Mouse (Mus musculus) mature B cell (primary cell): ENCODE measurements around the gene Npr1.

Source experiments
- in situ Hi-C: fragments of 300-500 bp; cut with MboI; formaldehyde crosslinking; loops from 2 replicates; pipeline ENCODE4 v1.14.3; 2019

The Npr1 gene

GRCm38 (mm10) chr3:90475831-90476611 is 10.4 kb upstream of the Npr1 start, which contains the start of gene Ilf2:
TSS of gene Ilf2 (plus strand) at chr3:90476126.
- in situ Hi-C loops = no loop called here

- in situ Hi-C loops = no loop called here
Measured at GRCm38 (mm10) chr3:90475151-90475830, 9.6 kb upstream of the Npr1 start.

- in situ Hi-C loops = no loop called here
Measured at GRCm38 (mm10) chr3:90472213-90472612, 6.5 kb upstream of the Npr1 start.

GRCm38 (mm10) chr3:90467618-90468300 is 2.1 kb upstream of the Npr1 start:
- in situ Hi-C loops = no loop called here

- in situ Hi-C loops = no loop called here
Measured at GRCm38 (mm10) chr3:90466311-90466766, 673 bp upstream of the Npr1 start.

GRCm38 (mm10) chr3:90465081-90465685 is 483 bp downstream of the Npr1 start:
- in situ Hi-C loops = no loop called here

- in situ Hi-C loops = no loop called here
Measured at GRCm38 (mm10) chr3:90464552-90465080, 1.1 kb downstream of the Npr1 start.

GRCm38 (mm10) chr3:90462579-90462978 is 3.1 kb downstream of the Npr1 start:
- in situ Hi-C loops = no loop called here

- in situ Hi-C loops = no loop called here
Measured at GRCm38 (mm10) chr3:90461935-90462334, 3.7 kb downstream of the Npr1 start.

- in situ Hi-C loops = no loop called here
Measured at GRCm38 (mm10) chr3:90460315-90460714, 5.4 kb downstream of the Npr1 start.

- in situ Hi-C loops = no loop called here
Measured at GRCm38 (mm10) chr3:90459727-90460126, 5.9 kb downstream of the Npr1 start.

GRCm38 (mm10) chr3:90454931-90455330 is 10.7 kb downstream of the Npr1 start:
- in situ Hi-C loops = no loop called here

GRCm38 (mm10) chr3:90451396-90452095 is 14.1 kb downstream of the Npr1 start:
- in situ Hi-C loops = no loop called here

- in situ Hi-C loops = no loop called here
Measured at GRCm38 (mm10) chr3:90450874-90451273, 14.8 kb downstream of the Npr1 start.

GRCm38 (mm10) chr3:90448626-90449025 is 17.0 kb downstream of the Npr1 start:
- in situ Hi-C loops = no loop called here

- in situ Hi-C loops = no loop called here
Measured at GRCm38 (mm10) chr3:90447123-90447494, 18.6 kb downstream of the Npr1 start.

GRCm38 (mm10) chr3:90446389-90447122 is 19.1 kb downstream of the Npr1 start:
- in situ Hi-C loops = no loop called here

GRCm38 (mm10) chr3:90445417-90446200 is 20.1 kb downstream of the Npr1 start:
- in situ Hi-C loops = no loop called here

- in situ Hi-C loops = no loop called here
Measured at GRCm38 (mm10) chr3:90443977-90444376, 21.7 kb downstream of the Npr1 start.

GRCm38 (mm10) chr3:90440756-90441155 is 24.9 kb downstream of the Npr1 start:
- in situ Hi-C loops = no loop called here
